Mouse (Mus musculus): Measurements from ENCODE around the gene Tnpo1.
"Not testable (repeated sequence)": the region's sequence is repeated elsewhere in the genome, so short reads cannot be mapped to it uniquely, and the experiment has no call there.

Gene Tnpo1

DNA sequence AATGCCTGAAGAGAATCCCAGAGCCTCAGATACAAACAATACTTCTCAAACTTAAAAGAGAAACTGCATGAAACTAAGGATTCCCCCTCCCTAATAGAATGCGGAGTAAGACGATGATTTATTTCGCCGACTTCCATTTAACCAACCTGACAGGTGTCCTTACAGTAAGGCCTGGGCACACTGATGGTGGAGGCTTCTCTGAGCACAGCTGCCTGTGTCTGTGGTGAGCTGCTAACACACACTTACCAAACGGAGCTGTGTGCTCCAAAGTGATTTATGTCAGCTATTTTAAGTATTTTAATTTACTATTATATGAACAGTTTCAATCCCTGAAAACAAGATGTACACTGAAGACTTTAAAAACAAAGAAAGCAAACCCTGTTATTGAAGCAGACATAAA, 42.4 kb downstream of the Tnpo1 start:
- DNase-seq: no peak

DNA sequence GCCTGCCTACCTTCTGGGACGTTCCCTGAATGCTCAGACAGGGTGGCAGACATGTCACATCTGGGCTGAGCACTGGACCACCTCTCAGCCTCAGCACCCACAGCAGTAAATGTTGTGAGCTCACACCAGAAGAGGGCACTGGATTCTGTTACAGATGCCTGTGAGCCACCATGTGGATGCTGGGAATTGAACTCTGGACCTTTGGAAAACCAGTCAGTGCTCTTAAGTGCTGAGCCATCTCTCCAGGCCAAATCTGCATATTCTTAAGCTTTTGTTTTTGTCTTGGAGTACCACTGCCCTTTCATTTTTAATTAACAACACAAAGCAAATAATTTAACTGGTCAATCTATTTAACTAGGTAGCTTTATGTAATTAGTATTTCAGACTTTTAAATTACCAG, 44.2 kb downstream of the Tnpo1 start:
- DNase-seq: no peak

DNA sequence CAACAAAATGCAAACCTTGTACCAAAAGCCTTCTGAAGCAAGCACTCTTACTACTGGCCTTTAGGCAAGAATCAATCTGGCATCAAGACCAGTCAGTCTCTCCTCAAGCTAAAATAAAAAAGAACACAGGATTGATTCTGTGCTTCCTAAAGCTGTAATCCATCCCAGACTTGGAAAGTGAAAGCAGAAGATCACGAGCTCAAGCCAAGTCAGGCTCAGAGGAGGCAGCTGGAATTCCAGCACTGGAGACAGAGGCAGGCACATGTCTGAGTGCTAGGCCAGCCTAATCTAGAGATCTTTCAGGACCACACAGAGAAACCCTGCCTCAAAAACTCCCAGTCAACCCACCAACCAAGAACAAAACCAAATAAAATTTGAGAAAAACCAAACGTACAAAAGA, 45.8 kb downstream of the Tnpo1 start:
- DNase-seq: peak in 1 of 2 experiments; percentile 23

DNA sequence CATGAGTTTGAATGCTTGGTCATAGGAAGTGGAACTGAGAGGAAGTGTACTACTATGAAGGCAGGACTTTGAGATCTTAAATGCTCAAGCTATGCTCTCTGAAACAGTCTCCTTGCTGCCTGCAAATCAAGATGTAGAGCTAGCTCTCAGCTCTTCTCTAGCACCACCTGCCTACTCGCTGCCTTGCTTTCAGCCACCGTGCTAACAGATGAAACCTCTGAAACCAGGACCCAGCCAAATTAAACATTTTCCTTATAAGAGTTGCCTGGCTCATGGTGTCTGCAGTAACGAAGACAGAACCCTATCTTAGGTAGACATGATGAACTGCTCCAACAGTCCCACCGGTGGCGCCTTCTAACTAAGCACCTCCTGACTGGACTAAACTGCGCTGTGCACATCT, 46.8 kb downstream of the Tnpo1 start:
- no peak for DNase-seq

DNA sequence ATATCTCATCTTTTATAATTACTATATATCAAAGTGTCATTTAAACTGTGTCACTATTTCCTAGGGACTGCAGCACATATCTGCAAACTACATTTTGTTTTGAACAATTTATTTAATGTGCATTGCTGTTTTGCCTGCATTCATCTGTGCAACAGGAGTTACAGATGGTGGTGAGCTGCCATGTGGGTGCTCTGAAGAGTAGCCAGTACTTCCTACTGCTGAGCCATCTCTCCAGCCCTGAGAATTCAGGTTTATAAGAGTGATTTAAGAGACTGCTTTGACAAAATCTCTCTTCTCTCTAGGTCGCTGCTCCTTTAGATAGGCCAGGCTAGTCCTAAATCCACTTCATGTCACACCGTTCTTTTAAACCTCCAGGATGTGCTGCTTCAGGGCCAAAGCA, 49.0 kb downstream of the Tnpo1 start:
- no peak for DNase-seq

DNA sequence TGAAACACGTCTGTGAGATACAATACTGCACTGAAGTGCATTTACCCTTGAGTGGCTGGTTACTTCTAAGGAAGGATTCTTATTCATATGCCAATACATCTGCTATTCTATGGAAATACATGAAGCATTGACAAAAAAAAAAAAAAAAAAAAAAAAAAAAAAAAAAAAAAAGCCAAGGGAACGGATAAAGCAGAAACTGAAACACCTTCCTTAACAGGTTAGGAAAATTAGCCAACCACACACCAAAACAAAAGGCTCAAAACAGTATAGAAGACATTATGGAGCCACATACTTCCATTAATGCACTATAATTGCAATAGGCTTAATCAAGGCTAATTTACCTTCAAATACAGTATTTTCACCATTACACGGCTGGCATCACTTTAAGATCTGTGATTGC, 51.5 kb downstream of the Tnpo1 start:
- DNase-seq: no peak

DNA sequence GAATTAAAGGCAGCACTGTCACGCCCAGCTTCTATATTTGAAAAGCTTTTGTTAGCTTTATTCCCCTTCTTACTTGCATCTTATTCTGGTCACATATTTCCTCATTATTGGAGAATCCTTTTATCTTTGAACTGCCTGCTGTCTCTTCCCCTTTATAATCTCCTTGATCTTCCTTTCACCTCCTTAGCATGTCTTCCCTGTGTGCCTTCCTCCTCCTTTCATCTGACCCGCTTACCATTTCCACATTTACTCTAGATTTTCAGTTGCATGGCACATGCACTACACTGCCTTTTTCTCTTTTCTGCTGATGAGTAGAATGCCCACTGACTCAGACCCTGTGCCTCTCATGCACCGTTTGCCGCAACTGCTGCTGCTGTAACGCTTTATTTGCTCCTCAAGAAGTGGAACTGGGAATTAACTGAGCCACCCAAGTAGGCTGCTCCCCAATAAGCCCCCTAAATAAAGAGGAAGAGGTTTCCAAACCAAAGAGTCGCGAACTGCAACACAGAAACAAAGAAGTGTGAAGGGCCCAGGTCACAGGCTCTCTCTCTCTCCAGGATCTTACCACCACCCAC, 53.8 kb downstream of the Tnpo1 start:
- no peak for DNase-seq

DNA sequence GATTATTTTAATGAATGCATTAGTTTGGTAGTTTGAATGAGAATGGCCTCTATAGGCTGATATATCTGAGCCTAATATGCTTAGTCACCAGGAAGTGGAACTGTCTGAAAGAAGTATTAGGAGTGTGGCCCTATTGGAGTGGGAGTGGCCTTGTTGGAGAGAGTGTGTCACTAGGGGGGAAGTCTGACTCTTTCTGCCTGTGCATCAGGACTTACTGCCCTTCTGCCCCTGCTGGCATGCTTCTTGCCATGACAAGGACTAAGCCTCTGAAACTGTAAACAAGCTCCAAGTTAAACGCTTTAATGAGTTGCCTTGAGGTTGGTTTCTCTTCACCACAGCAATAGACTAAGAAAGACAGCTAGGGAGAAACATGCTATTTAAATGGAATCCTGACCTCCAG, 54.9 kb downstream of the Tnpo1 start:
- no peak for DNase-seq

DNA sequence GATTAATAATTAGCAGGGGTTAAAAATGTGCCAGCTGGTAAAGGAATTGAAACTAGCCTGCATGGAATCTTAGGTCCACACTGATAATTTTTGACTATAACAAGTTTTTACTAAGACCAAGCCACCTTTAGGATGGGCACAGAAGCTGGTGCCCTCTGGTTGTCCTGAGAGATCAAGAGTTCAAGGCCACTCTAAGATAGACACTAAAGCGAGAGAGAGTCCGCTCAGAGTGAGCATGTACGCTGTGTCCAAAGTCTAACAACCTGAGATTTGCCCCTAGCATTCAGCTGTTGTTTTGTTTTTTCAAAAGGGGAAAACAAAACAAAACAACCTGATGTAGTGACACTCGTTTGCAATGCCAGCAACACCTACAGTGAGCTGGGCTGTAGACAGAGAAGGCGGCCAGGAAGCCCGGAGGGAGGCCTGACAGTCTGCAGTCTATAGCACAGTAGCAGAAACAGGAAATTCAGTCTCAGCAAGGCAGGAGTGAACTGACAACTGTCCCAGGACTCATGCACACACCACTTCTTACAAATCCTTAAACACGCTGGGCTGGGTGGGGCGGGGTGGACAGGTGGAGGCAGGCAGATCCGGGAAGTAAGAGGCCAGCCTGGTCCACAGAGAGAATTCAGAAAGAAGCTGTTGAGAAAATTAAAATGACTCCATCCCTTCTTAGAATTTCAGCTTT, 57.8 kb downstream of the Tnpo1 start:
- DNase-seq: no peak

DNA sequence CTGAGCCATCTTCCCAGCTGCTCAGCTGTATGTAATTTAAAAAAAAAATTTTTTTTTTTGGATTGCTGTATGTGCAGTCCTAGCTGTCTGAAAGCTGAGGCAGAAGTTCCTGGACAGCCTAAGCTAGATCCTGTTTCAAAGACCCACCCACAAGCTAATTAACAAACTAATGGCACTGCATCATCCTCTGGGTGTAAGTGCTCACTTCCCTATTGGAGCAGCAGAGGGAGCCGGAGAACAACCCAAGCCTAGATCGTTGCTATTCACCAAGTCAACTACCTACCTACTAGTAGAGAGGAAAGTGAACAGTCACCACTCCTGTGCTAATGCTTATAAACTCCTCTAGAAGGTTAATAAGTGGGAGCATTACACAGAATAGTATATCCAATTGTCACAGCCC, 58.4 kb downstream of the Tnpo1 start:
- peak; percentile 41 to 57 for DNase-seq

DNA sequence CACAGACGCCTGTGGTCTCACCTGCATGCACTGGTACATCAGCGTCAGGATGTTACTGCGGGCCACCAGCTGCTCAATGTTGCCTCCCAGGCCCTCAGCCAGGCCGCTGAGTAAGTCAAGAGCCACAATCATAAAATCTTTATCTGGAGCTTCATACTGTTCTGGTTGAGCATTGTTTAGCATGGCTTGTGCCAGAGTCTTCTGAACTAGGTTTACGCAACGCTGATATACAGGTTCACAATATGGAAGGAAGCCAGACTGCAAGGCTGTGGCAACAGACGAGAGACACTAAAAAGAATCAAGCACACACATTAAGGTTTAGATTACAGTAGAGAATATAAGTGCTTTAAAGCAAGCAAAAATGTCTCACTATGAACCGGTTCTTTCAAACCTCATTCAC, 70.9 kb downstream of the Tnpo1 start:
- no peak for DNase-seq

DNA sequence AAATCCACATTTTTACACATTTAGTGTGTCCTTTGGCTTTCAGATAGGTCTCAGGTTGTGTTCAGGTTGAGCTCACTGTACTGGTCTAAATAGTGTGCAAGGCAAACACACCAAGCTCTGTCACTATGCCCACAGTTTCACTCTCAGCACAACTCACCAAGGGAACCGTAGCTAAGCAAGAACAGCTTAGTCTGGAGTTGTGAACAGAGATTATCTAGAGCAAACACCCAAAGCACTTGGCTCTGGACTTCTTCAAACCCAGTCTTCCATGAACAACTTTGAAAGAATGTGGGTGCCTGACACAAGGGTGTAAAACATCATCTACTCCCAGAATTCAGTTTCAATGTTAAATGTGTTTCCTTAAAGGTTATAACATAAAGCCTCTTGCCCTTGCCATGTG, 80.4 kb downstream of the Tnpo1 start:
- DNase-seq: peak in 1 of 2 experiments; percentile 44

DNA sequence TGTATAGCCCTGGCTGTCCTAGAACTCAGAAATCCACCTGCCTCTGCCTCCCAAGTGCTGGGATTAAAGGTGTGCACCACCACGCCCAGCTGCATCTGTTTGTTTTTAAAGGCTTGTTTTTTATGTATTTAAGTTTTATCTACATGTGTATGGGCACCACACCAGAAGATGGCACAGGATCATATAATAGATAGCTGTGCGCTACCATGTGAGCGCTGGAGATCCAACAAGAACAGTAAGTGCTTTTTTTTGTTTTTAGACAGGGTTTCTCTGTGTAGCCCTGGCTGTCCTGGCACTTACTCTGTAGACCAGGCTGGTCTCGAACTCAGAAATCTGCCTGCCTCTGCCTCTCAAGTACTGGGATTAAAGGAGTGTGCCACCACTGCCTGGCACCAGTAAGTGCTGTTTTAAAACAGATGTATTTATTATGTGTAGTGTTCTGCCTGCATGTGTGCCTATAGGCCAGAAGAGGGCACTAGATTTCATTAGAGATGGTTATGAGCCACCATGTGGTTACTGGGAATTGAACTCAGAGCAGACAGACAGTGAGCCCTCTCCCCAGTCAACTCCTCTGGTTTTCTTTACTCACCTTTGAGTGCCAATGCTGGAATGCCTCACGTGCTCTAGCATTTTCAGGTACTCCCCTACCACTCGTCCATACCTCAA, 89.6 kb downstream of the Tnpo1 start:
- no peak for DNase-seq

DNA sequence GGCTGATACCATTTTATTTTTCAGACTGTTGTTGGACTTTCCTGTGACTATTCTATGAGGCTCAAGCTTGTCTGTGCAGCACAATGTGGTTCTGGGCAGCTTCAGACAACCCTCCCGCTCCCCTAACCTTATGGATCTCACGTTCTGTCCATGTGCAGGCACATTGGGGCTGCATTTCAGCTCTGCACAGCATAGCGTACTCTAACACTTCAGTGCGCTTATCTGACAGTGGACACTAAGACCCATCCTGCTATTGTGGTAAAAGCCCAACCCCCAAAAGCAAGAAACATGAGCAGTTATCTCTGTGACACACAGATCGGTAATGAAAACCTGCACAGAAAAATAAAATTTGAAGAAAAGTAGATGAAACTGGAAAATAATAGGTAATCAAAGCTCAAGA, 90.4 kb downstream of the Tnpo1 start:
- no peak for DNase-seq

DNA sequence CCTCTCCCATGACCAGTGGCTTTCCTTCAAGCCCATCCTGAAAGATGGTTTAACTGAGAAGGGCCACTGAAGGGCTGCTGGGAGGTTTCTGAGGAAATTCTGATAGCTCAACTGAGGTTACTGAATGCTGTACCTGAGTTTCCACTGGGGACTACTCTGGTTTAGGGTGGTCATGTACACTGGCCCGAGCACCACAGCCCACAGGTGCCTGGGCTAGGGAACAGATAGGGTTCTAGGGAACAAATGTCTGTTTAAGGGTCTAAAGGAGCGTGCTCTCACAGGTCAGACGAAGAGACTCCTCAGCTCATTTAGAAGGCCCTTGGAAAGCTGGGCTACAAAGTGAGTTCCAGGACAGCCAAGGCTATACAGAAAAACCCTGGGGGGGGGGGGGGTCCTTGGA, 91.5 kb downstream of the Tnpo1 start:
- no peak for DNase-seq

DNA sequence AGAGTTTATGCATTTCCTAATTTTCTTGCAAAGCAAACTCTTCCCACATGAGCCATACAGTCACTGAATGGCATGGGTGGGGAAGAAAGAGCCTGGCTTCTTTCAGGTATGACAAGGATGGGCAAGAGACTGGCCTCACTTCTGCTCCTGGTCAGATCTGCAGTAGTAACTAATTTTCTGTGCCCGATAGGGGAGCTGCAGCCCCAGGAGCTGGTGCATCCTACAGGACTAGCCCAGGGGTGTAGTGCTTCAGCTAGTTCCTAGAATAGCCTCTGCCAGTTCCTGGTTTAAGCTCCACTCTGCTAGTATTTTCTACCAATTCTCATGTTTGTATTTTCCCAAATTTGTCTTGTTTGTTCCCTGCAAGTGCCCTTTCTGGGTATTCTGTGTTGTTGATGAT, 92.0 kb downstream of the Tnpo1 start:
- DNase-seq: no peak

DNA sequence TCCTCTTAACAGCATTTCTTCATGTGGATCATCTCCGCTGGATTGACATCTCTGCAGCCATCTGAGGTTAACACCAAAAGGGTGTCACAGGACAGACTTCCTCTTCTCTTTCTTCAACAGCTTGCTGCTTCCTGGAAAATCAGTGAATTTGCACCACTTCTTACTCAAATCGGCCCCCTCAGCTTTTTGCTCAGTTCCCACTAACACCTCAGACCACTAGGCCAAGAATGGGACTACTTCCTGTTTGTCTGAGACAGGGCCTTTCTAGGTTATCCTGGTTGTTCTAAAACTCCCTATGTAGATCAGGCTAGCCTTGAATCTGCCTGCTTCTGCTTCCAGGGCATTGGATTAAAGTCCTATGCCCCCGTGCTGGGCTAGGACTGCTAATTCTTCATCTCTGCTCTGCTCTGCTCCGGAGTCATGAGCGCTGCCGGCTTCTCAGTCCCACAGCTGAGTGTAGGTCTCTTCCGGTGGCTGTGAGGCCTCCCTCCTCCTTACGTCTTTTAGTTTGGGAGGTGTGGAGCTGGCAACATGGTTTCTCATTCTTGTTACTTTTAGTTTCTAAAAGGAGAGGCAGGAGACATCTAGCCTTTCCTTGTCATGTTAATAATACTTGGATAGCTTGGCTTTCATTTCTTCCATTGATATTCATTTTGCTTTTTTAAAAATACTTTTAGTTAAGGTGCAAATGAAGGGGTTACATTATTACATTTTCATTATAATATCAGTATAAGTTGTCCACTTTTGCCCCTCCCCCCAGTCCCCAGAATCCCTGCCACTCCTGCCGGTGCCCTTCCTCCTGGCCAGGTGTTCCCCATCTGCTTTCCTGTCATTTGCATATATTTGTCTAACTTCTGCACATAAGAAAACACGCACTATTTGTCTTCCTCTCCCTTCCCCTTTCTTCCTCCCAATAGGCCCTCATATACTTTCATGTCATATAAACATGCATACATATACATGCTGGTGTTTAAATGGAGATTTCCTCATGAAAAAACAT, 93.4 kb downstream of the Tnpo1 start:
- peak; percentile 30 to 34 for DNase-seq

DNA sequence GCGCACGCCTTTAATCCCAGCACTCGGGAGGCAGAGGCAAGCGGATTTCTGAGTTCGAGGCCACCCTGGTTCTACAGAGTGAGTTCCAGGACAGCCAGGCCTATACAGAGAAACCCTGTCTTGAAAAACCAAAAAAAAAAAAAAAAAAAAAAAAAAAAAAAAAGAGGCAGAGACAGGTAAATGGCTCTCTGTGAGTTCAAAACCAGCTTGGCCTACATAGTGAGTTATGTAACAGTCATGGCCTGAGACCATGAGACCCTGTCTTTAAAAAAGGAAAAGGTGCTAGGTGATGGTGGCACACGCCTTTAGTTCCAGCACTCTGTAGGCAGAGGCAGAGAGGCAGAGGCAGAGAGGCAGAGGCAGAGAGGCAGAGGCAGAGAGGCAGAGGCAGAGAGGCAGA, 97.2 kb downstream of the Tnpo1 start:
- not testable (repeated sequence) for DNase-seq

DNA sequence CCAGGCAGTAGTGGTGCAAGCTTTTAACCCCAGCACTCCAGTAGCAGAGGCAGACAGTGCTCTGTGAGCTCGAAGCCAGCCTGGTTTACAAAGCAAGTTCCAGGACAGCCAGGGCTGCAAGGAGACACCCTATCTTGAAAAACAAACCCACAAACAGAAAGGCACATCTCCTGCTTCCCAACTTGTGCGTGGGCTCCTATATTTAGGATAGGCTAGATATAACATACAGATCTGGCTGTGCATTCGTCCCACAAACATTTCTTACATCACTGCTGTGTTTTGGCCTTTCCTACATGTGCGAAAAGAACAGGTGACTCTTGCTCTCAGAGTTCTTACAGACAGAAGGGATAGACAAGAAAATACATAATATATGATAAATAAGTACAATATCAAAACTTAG, 100.6 kb downstream of the Tnpo1 start:
- no peak for DNase-seq

DNA sequence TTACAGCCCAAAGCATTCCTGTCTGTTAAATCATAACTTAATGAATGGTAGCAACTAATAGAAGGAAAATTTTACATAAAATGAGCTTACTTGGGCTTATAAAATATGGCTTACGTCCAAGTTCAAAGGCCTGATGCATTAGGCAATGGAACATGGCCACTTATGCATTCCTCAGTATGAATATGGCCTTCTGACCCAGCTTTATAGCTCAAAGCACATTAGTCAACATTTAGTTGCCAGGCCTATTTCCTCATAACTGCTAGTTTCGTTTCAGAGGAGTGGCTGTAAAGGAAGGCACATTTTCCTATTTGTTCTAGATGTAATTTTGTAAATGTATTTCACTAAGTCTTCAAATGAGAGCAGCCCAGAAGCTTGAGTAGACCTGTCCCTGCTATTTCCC, 107.1 kb downstream of the Tnpo1 start:
- DNase-seq: peak in 1 of 2 experiments; percentile 35

DNA sequence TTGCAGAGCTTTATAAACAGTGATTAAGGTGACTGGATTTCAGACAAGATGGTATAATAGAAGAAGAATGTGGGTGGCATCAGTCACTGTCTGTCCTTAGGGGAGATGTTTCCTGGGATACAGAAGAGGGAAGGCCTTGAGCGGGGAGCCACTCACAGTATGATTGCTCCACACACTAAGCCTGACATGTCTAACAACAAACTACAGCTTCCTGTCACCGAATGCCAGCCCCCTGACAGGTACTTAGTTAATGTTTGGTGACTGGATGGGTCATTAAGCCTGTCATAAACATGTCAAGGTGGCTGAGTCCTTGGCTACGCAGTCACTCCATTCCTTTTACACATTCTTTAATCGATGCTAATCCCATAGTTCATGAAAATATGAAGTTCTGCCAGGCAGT, 108.0 kb downstream of the Tnpo1 start:
- no peak for DNase-seq

DNA sequence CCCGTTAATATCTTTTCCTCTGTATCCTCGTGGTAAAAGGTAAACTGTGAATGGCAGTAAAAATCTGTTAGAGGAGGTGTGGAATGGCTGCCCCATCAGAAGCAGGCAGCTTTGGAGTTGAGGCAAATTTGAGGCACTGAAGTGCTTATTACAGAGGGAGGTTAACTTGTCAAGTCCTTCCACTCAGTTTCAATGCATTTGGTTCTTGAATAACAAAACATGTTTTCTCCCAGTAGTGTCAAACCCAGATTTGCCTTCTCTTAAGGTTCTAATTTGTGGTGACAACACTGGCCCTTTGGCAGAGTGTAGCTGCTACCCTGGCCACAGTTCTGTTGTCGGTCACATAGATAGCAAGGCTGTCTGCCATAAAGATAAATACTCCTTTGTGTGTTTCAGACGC, 108.4 kb downstream of the Tnpo1 start:
- DNase-seq: no peak

DNA sequence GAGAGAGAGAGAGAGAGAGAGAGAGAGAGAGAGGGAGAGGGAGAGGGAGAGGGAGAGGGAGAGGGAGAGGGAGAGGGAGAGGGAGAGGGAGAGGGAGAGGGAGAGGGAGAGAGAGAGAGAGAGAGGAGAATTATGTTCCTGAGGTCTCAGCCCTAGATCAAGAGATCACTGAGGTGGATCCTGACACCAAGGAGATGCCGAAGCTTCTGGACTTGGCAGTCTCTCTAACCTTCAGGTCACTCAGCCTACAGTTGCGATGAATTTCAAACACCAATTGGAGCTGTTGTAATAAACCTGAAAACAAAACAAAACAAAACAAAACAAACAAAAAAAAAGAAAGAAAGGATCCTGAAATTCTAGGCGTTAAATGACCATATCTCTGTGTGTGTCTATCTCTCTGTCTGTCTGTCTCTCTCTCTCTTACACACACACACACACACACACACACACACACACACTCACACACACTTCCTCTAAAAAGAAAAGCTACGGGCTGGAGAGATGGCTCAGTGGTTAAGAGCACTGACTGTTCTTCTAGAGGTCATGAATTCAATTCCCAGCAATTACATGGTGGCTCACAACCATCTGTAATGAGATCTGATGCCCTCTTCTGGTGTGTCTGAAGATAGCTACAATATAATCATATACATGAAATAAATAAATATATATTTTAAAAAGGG, 109.1 kb downstream of the Tnpo1 start:
- DNase-seq: not testable (repeated sequence)
